Mouse (Mus musculus): ENCODE data around the gene Cuedc1. TPM values are rescaled to one million over a fixed set of nuclear protein-coding genes. Genes with fewer than 3 reads are reported as not detected.

Gene Cuedc1
- polyA plus RNA-seq, 1 experiment, result 62.4 TPM

- DNase-seq (ENCODE audit: low spot score), result no peak
Observed at GRCm38 (mm10) chr11:88148015-88148637, 50.3 kb downstream of the Cuedc1 start.

- DNase-seq (ENCODE audit: low spot score), result no peak
Observed at GRCm38 (mm10) chr11:88148638-88149279, 50.9 kb downstream of the Cuedc1 start.

- no peak for DNase-seq (ENCODE audit: low spot score)
Observed at GRCm38 (mm10) chr11:88151379-88152155, 53.7 kb downstream of the Cuedc1 start.

GRCm38 (mm10) chr11:88153880-88154279 is 56.0 kb downstream of the Cuedc1 start:
- no peak for DNase-seq (ENCODE audit: low spot score)

GRCm38 (mm10) chr11:88154500-88154899 is 56.6 kb downstream of the Cuedc1 start:
- no peak for DNase-seq (ENCODE audit: low spot score)

GRCm38 (mm10) chr11:88155451-88155850 is 57.6 kb downstream of the Cuedc1 start:
- no peak for DNase-seq (ENCODE audit: low spot score)

- DNase-seq (ENCODE audit: low spot score), result no peak
Observed at GRCm38 (mm10) chr11:88155998-88156397, 58.1 kb downstream of the Cuedc1 start.

- no peak for DNase-seq (ENCODE audit: low spot score)
Observed at GRCm38 (mm10) chr11:88156403-88156802, 58.5 kb downstream of the Cuedc1 start.

GRCm38 (mm10) chr11:88158842-88159246 is 61.0 kb downstream of the Cuedc1 start:
- no peak for DNase-seq (ENCODE audit: low spot score)

- no peak for DNase-seq (ENCODE audit: low spot score)
Observed at GRCm38 (mm10) chr11:88159389-88159788, 61.5 kb downstream of the Cuedc1 start.

GRCm38 (mm10) chr11:88160316-88160715 is 62.5 kb downstream of the Cuedc1 start:
- no peak for DNase-seq (ENCODE audit: low spot score)

- peak; percentile 67 for DNase-seq (ENCODE audit: low spot score)
Observed at GRCm38 (mm10) chr11:88161051-88161581, 63.3 kb downstream of the Cuedc1 start.

- DNase-seq (ENCODE audit: low spot score), result peak; percentile 78
Observed at GRCm38 (mm10) chr11:88161651-88162362, 63.9 kb downstream of the Cuedc1 start.

GRCm38 (mm10) chr11:88162740-88163139 is 64.9 kb downstream of the Cuedc1 start:
- DNase-seq (ENCODE audit: low spot score), result no peak

GRCm38 (mm10) chr11:88164213-88164723 is 66.4 kb downstream of the Cuedc1 start:
- DNase-seq (ENCODE audit: low spot score), result no peak

GRCm38 (mm10) chr11:88164801-88165377 is 67.0 kb downstream of the Cuedc1 start:
- peak; percentile 71 for DNase-seq (ENCODE audit: low spot score)

- DNase-seq (ENCODE audit: low spot score), result no peak
Observed at GRCm38 (mm10) chr11:88165683-88166364, 68.0 kb downstream of the Cuedc1 start.

- no peak for DNase-seq (ENCODE audit: low spot score)
Observed at GRCm38 (mm10) chr11:88166471-88166870, 68.6 kb downstream of the Cuedc1 start.

GRCm38 (mm10) chr11:88168611-88169010 is 70.8 kb downstream of the Cuedc1 start:
- DNase-seq (ENCODE audit: low spot score), result no peak

- DNase-seq (ENCODE audit: low spot score), result no peak
Observed at GRCm38 (mm10) chr11:88169531-88170040, 71.7 kb downstream of the Cuedc1 start.

Measured in urinary bladder, adult 2 months (tissue).